Mouse (Mus musculus) retina, postnatal 1 day (tissue): ENCODE measurements at regions not wholly inside any gene's neighbourhood (a gene's known extent, or its start where the extent isn't known, plus 50 kb on each side); places are given as distances from the start of the nearest gene placed in this dataset.
A peak's percentile ranks its signal among the peaks of the same experiment; 100 is the strongest.

ENCODE experiments used
- DNase-seq: peaks from one replicate; pipeline ENCODE4 v3.0.0-alpha.2; 2012

DNA sequence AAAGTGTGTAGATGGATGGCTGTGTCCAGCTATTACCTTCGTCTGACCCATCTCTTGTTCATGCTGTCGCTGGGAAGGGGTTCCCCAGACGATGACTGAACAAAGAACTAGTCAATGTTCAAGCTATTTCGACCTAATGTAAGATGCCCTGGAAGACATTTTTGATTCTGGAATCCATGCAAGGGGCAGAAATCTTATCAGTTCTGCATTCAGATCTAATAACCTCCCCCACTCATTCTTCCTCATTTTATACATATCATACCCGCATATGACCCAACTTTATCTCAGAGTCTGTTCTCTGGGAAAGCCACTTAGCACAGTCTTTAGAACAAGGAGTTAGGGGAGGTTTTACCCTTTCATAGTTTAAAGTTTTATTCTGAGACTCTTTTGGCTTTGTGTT lies 52.2 kb upstream of the 2310009B15Rik start:
- no peak for DNase-seq

DNA sequence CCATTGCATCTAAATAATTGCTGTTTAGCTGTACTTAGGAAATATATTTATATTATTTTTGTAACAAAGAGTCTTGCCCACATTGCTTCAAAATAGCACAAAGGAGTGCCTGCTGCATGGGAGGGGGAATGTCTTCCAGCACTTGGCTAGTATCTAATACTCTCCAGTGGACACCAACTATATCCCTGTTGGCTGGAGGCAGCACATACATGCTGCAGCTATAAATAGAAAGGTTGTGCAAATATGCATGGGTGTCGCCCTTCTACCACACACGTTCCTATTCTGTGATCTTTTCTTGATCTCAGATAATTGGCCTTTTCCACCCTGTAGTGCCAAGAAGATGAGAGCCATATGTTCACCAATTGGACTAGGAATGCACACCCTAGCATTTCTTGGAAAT lies 53.0 kb upstream of the 2310009B15Rik start:
- DNase-seq = no peak

DNA sequence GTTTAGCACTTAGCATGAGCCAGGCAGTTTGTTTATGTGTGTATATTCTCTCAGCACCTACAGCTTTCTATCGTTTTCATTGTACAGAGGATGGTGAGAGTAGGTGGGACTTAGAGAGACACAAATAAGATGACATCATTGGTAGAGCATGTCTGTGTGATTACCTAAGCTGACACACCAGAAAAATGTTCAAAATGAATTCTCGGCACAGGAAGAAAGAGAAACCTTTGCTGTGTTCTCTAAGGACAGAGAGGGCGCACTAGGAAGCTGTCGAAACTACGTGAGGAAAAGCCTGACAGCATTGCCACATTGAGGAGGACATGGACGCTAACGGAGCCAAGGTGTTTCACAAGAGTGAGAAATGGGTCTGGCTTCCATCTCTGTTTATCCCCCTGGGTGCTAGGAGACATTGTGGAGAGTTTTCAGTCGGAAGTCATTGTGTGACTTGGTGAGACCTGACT lies 51.0 kb upstream of the Dennd1b start:
- DNase-seq = peak; percentile 15

DNA sequence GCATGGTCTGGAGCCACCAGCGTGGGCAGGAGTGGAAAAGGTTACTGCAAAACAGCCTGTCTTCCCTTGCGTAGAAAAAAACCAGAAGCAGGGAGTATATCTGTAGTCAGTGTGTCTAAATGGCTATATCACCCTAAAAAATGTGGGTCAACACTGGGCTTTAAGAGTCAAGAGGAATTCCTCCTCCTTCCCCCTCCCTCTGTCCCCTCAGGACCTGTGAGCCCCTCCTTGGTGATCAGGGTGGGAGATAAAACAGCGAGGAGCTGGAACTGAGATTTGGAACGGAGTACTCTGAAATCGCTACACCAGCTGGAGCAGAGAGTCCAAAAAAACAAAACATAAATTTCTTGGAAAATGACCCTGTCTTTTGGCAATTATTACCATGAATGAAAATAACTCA lies 50.3 kb upstream of the Dennd1b start:
- no peak for DNase-seq

DNA sequence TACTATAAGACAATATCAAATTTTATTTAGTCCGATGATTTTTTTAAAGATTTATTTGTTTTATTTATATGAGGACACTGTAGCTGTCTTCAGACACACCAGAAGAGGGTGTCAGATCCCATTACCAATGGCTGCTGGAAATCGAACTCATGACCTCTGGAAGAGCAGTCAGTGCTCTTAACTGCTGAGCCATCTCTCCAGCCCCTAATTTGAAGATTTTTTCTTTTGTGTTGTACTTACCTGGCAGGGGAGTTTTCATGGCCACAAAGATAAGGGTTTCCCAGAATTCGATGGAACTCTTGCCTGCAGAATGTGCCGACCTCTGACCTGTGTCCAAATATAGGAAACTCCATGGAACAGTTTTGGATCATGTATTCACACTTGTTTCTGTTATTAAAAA lies 49.8 kb upstream of the Dennd1b start:
- no peak for DNase-seq
